Mouse (Mus musculus) right cerebral cortex, postnatal 25 days (tissue): ENCODE data around the gene Cmtm7.
"Not testable (repeated sequence)": the region's sequence is repeated elsewhere in the genome, so short reads cannot be mapped to it uniquely, and the experiment has no call there.

Source experiments
- DNase-seq: peaks from one replicate; pipeline ENCODE4 v3.0.0; 2022

The Cmtm7 gene

DNA sequence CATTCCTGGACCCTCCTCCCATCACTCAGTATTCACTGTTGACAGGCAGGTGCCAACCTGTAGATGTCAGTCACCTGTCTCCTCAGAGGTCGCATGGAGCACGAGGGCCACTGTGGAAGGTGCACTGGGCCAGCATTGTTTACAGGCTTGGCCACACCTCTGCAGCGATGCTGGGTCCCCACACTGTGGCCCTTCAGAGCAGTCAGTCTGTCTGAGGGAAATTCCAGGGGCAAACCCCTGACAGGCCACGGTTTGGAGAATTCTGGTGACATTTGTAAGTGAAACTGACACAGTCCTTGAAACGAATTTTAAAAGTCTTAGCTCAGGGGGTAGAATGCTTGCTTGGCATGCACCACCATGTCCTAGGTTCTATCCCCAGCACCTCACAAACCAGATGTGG, 21.3 kb downstream of the Cmtm7 start:
- DNase-seq, result no peak

GRCm38 (mm10) chr9:114759886-114760285, 21.8 kb downstream of the Cmtm7 start:
- DNase-seq, result no peak

DNA sequence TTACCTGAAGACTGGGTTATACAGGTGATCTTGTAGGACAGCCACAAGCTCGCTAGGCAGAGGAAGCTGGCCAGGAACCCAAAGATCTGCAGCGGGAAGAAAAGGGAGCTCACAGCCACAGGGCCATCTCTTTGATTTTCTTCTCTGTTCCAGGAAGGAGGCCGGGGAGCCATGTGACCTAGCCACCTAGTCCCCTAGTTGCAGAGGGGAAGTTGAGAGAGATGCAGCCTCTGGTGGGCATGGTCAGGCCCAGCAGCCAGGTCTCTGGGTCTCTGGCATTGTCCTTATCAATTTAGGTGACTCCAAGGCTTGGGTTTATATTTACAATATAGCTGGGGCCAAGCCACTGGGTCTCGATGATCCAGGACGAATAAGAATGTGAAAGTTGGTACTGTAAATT, 22.9 kb downstream of the Cmtm7 start:
- no peak for DNase-seq

- no peak for DNase-seq
These were observed 23.4 kb downstream of the Cmtm7 start for GRCm38 (mm10) chr9:114758272-114758671.

- DNase-seq, result peak; percentile 90
These were observed 28.7 kb downstream of the Cmtm7 start for GRCm38 (mm10) chr9:114752863-114753484.

GRCm38 (mm10) chr9:114752311-114752710, 29.3 kb downstream of the Cmtm7 start:
- DNase-seq, result no peak

GRCm38 (mm10) chr9:114751582-114751981, 30.1 kb downstream of the Cmtm7 start:
- no peak for DNase-seq

GRCm38 (mm10) chr9:114747466-114747865, 34.2 kb downstream of the Cmtm7 start:
- no peak for DNase-seq

- DNase-seq, result peak; percentile 33
These were observed 34.6 kb downstream of the Cmtm7 start for GRCm38 (mm10) chr9:114747012-114747411.

- no peak for DNase-seq
These were observed 36.0 kb downstream of the Cmtm7 start for GRCm38 (mm10) chr9:114745654-114746053.

GRCm38 (mm10) chr9:114745163-114745562, 36.5 kb downstream of the Cmtm7 start:
- no peak for DNase-seq

GRCm38 (mm10) chr9:114742731-114743130, 38.9 kb downstream of the Cmtm7 start:
- DNase-seq, result no peak

GRCm38 (mm10) chr9:114740336-114740735, 41.3 kb downstream of the Cmtm7 start:
- no peak for DNase-seq

- DNase-seq, result no peak
These were observed 45.2 kb downstream of the Cmtm7 start for GRCm38 (mm10) chr9:114736442-114736841.

DNA sequence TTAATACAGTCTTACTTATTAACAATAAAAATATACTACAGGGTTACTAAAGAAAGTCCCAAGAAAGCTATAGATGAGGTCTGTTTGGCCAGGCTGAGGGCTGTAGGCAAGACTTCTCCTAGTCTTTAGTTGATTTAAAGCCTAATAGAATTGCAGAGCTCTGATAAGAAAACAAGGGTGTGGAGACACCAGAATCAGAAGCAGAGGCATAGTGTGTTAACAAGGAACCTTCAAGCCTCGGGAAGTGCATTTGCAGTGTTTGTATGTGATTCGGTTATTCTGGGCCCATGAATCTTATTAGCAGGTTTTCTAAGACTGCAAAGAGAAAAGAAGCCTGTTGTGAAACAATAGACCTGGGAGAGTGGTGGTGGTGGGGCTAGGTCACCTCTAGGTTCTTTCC, 48.4 kb downstream of the Cmtm7 start:
- no peak for DNase-seq

GRCm38 (mm10) chr9:114731871-114732682, 49.6 kb downstream of the Cmtm7 start:
- DNase-seq, result no peak

- peak; percentile 93 for DNase-seq
These were observed 50.5 kb downstream of the Cmtm7 start, which contains the start of gene Cmtm6 for GRCm38 (mm10) chr9:114731011-114731755. Gene Cmtm6, plus strand, starts transcription at chr9:114731116.

DNA sequence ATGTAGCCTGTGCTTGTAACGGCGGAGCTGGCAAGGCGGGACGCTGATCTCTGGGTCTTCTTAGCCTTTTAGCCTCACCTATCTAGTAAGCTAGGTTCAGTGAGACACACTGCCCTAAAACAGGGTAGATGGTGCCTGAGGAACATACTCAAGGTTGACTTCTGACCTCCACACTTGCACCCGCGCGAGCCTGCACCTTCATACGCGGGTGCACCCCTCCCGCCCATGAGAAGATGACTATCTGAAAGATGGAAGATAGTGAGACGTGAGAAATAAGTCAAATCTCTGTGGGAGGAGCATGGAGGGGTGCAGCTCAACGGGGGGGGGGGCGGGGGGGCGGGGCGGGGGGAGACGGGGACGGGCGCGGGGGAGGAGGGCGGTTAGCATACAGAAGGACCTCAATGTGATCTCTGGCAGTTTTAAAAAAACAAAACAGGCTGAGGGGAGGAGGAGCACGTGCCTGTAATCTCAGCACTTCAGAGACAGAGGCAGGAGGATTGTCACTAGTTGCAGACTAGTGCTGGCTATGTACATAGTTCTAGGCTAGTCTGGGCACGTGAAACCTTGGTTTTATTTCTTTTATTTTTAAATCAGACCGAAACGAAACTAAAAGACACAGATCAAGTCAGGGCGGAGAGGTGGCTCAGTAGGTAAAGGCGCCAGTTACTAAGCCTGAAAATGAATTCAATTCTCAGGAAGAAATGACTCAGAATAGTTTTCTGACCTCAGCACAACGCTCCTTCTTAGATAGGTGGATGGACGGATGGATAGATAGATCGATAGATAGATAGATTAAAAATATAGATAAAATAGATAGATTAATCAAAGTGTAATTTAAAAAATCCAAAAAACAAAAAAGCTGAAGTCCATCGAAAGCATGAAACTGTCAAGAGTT, 51.5 kb downstream of the Cmtm7 start:
- no peak for DNase-seq

DNA sequence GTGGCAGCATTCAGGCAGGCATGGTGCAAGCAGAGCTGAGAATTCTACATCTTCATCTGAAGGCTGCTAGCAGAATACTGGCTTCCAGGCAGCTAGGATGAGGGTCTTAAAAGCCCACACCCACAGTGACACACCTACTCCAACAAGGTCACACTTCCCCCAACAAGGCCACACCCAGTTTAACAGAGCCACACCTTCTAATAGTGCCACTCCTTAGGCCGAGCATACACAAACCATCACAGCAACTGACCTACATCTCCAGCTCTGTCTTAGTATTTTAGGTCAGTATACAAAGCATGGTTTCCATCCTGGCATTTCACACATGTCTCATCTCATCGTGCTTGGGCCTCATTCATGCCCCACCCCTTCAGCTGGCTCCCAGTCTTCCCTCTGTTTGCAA, 53.2 kb downstream of the Cmtm7 start:
- DNase-seq, result not testable (repeated sequence)

DNA sequence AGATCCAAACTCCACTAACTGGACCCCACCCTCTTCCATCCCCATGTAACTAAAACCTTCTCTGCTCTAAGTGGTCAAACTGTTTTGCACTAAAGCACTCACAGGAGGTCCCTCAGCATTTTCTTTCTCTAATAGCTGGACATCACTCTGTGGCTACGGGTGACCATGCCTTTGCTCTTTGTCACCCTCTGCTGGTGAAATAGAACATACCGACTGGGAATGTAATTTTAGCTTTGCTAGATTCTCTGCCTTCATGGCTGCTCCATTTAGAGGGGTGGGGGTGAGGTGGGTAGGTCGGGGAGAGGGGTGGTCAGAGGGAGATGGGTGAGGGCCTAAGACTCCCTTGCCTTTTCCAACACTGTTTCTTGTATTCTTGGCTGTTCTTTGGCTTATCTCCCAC, 54.3 kb downstream of the Cmtm7 start:
- no peak for DNase-seq

- no peak for DNase-seq
These were observed 64.9 kb downstream of the Cmtm7 start for GRCm38 (mm10) chr9:114716677-114717331.

DNA sequence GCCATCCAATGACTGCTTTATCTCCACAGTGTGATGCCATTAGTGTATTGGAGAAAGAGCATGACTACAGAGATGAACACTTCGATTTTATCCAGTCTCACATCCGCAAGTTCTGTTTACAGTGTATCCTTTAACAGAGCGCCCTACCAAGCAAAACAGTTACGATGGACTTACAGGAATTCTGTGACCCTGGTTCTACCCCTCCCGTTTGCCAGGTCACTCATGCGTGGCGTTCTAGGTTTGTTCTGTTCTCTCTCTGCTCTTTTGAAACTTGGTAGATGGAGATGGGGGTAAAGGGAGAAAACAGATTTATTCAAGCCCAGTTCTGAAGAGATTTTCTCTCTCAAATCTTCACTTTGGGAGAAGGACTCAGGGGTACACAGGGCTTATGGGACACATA, 68.2 kb downstream of the Cmtm7 start:
- no peak for DNase-seq
